Mouse (Mus musculus) bone marrow macrophage, adult 2 months (primary cell): ENCODE data around the gene Cbarp.

ENCODE experiments used
- CTCF ChIP-seq: IDR thresholded peaks from 2 replicates; pipeline ENCODE4 v1.5.1; 2012; ENCODE audit warnings: low read depth, mild to moderate bottlenecking, low read length, moderate library complexity
- POLR2A ChIP-seq: IDR thresholded peaks from 2 replicates; pipeline ENCODE4 v1.6.1; 2012; ENCODE audit warnings: mild to moderate bottlenecking, low read depth, low read length, borderline replicate concordance

GRCm38 (mm10) chr10:80135161-80135560, 5.5 kb downstream of the Cbarp start:
- TF ChIP-seq CTCF = no peak
- TF ChIP-seq POLR2A = no peak
